Mouse (Mus musculus): Measurements from ENCODE around the gene Rnf150.

GRCm38 (mm10) chr8:82982873-82983272, 119.7 kb downstream of the Rnf150 start:
- no peak for TF ChIP-seq POLR2A (IDR thresholded peaks at IDR 0.05; ENCODE audit: control insufficient read depth, extremely low read depth, insufficient read depth, low read length, poor library complexity)
- no peak for TF ChIP-seq CTCF (IDR thresholded peaks at IDR 0.05; ENCODE audit: borderline replicate concordance, control insufficient read depth, extremely low read depth, insufficient read depth, low read length, poor library complexity)
